Mouse (Mus musculus): ENCODE data around the gene Polr3e.

DNA sequence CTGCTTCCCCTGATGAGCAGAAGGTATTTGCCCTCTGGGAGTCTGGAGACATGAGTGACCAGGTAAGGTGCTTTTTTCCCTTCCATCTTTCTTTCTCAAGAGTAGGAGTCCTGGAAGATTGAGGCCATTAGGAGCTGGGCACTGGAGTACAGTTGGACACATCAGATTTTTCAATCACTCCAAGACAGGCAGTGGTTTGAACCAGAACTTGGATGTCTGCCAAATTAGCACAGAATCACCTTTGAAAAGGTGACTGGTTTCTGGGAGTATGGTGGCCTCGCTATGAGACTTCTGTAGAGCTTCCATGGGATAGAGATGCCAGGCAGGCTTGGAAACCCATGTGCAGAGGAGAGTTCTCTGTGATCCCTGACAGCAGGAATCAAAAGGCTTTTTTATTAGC is 25.0 kb downstream of the Polr3e start:
- TF ChIP-seq GATA1 (IDR thresholded peaks at IDR 0.05; ENCODE audit: borderline replicate concordance, low read length) (no peak), FLI1 (IDR thresholded peaks at IDR 0.05; ENCODE audit: low read length) (no peak)

Measured in megakaryocyte, embryonic 14.5 days (primary cell).